Mouse (Mus musculus) kidney, postnatal 14 days (tissue): ENCODE data around the gene Trappc3.
A peak's percentile ranks its signal among the peaks of the same experiment; 100 is the strongest.

Experiments used
- DNase-seq: peaks from one replicate; pipeline ENCODE4 v3.0.0; 2022; ENCODE audit warnings: mixed read lengths

Gene Trappc3

DNA sequence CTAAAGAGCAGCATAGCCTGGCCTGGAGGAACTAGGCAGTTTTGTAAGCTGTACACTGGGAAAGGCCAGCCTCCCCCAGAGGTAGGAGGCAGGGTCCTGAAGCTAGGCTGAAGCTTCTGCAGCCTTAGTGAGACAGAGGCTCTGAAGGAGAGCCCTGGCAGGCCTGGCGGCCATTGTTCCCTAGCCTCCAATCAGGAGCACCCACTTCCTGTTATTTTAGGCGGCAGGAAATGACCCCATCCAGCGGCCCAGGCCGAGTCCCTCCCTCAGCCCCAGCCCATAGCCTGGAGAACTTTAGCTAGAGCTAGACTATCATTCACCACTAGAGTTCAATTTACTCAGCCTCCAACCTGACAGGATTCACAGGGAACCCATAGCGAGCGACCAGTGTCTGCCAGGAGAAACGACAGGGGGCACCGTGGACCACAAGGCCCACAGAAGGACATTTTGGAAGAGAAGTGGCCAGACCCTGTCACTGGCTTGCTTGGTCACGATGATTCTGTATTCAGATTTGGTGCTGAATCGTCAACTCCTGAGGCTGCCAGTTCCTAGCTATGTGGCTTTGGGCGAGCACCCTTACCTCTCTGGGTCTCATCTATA is 10.4 kb upstream of the Trappc3 start:
- DNase-seq = peak; percentile 73

DNA sequence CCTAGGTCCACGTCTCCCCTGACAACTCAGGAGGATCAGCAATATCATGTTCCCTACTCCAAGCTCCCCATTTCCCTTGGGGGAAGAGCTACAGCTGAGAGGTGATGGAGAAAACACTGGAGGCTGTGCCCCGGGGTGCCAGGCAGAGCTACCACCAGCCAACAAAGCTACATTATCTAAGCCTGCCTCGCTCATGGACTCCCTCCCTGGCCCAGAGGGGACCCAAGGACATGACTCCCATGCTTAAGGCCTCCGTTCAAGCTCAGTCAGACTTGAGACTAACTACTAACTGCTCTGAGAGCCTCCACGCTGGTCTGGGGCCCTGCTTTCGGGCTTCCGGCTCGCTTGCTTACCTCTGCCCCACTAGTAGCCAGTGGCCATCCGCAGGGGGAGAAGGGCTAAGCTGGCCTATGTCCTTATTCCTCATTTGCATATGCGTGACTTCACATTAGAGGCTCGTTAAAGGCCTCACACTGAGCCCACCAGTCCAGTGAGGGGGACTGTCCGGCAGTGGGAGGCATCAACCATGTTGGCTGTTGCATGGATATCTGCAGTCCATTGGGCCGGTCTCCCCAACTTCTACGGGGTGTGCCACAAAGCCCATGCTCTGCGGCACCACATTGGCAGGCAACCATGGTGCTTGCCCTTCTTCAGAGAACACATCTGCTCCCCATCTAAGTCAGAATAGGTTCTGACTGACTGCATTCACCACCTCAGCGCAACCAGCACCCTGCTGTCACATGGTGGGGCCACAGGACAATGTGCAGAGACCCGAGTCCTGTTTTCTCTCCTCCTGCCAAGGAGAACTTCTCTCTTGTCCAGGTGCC is 9.5 kb upstream of the Trappc3 start:
- DNase-seq = no peak

DNA sequence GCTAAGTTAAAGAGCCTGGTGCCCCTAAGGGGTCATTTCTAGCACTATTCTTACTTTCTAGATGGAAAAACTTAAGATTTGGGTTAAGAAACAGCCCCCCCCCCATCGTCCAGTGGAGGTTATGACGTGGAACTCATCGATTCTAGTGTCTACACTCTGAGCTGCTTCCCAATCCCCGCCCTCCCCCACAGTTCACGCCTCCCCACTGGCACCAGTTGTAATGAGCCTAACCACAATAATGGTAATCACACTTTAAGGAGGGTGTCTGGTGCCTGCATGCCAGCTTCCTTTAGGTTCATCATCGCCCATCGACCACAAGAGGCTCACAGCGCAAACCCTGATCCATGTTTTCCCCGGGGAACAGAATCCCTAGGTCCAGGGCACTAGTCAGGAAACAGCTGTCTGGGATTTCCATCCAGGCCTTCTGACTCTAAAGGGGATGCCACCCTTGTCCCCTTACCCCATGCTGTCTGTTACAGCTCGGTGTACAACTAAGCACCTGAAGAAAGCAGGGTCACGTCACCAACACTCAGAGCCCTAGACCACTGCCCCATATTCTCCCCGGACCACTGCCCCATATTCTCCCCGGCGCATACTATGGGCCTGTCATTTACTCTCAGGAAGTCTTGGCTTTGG is 8.4 kb upstream of the Trappc3 start:
- DNase-seq = no peak

DNA sequence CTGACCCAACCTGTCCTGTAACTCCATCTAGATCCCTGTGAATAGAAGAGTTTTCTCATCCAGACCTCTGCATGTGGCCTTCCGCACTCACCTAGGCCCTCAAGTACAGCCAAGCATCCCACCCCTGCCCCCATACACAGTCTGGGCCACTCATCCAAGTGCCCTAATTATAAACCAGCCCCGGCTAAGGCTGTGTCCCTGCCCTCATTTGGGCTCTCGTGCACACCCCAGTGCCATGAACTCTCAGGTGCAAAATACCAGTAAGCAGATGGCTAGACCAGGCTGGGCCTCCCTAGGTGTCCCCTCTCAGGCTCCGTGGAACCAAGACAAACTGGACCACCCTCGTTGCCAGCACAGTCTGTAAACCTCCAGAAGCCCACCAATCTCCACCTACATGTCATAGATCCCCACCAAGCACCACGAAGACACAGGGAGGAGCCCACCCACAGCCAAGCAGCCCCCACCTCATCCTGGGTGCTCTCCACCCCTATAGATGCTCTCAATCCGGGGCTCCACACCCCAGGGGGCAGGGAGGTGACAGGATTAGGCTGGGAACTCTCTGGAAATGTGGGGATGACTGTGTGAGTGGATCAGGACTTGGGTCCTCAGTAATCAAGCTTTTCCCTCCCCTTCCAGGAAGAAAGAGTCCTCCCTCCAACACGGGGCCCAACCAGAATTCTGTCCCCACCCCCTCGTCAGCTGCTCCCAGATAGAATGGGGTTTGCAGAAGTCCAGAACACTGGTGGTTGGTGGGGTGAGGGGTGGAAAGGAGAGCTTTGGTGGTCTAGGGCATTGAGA is 7.6 kb upstream of the Trappc3 start:
- peak; percentile 56 for DNase-seq

DNA sequence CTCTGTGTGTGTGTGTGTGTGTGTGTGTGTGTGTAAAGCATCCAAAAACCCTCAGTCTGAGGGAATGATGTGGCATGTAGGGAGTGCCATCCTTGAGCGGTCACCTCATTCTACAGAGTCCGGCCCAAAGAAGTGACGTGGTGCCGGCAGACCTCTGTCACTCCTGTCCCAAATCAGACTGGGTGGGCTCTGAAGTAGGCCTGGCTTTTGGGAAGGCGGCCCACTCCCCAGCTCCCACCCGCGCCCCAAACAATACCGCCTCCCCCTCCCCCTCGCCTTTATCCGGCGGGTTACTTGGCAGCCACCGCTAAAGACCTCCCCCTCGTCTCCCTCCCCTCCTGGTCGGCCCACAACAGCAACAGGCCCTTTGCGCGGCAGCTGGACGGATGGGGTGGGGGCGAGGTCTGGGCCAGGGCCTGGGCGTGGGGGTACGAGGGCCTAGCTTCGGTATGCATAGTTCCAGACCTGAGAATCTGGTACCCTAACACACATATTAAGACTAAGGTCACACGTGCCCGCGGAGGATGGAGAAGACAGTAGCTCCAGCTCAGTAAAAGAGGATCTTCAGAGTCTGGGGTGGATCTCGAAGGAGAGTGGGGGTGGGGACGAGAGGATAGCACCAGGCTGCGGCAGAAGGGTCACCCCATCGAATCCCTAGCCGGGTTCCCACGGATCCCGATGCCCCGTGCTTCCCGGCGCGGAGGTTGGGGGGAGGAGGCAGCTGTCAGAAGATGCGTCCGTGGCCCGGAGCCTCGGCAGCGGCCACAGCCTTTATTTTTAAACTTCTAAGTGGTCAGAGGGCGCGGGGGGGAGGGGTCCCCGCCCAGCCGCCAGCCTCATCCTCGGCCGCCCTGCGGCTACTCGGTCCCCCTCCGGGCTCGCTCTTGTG is 6.8 kb upstream of the Trappc3 start:
- DNase-seq = peak; percentile 69

DNA sequence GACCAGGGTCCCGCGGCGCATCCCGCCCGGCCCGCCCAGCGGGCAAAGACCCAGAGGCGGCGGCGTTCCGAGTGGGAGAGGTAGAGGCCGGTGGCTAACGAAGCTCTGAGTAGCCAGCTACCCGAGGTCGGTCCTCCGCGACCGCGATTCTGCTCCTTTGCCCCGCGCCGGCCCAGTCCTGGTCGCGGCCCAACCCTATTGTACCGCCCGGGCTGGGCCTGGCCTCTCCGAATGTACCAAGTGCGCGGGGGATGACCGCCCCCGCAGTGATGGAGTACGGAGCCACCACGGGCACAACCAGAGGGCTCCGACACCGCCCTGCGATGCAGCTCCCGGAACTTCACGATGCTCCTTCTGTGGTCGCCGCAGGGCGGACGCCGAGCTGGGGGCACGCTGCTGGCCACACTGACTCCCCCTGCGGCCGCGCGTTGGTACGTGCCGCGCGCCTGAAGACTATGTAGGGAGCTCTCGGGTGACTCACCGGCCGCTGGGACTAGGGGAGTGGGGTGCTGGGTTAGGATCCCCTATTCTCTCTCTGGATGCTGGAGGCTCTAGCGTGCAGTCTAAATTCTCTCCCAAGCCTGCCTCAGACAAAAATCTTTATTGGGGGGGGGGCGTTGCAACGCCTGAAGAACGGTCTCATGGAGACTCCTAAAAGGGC is 5.9 kb upstream of the Trappc3 start, which contains the start of gene Map7d1:
Gene Map7d1, minus strand, starts transcription at position 213 of the 661 bp plus-strand sequence.
- peak; percentile 92 for DNase-seq

DNA sequence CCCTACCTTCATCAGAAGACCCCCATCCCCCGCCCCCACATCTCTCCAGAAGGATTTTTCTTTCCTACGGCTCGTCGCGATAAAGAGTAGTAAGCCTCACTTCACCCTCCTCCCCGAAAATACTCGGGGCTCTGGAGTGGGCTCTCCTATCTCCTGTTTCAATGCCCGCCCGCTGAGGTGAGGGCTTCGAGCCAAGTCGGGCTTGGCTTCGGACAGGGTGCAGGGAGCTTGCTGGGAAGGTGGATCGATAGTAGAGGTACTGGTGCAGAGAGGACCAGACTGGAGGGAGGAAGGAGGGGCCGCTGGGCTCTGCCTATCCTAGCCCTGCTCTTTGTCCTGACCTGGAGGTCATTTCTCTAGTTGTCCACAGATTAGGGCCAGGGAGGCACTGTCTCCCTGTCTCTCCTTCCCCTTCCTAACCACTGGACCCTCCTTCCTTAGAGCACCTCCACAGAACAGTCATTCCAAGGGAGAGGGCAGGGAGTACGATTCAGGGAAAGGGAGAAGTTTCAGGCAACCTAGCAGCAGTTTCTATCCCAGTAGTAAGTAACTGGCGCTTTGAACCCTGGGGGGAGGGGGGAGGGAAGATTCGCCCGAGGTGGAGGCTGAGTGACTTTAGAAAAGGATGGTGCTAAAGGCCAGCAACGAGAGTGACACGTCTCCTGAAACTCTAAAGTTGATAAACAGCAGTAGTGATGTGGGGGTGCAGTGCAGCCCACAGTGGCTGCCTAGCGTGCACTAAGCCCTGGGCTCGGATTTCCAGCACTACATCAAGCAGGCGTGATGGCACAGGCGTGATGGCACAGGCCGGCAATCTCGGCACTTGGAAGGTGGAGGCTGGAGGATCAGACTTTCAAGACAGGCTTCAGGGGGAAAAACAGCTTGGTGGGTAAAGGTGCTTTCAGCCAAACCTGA is 4.9 kb upstream of the Trappc3 start:
- peak; percentile 57 for DNase-seq

DNA sequence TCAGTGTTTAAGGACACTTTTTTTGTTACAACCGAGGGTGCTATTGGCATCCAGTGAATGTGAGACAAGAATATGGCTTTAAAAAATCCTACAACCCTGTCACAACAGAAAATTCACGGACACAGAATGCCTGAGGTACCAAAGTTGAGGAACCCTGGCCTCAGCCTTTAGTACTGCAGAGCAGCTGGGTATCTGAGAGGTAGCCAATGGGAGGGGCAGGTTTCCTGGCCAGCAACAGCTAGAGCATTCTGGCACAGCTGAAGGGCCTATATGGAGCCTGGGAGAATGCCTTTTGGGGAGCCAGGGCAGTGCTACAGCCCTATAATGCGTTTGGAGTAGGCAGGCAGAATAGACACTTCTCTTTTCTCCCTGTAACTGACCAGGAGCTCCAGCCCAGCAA is 3.1 kb upstream of the Trappc3 start:
- DNase-seq = no peak

DNA sequence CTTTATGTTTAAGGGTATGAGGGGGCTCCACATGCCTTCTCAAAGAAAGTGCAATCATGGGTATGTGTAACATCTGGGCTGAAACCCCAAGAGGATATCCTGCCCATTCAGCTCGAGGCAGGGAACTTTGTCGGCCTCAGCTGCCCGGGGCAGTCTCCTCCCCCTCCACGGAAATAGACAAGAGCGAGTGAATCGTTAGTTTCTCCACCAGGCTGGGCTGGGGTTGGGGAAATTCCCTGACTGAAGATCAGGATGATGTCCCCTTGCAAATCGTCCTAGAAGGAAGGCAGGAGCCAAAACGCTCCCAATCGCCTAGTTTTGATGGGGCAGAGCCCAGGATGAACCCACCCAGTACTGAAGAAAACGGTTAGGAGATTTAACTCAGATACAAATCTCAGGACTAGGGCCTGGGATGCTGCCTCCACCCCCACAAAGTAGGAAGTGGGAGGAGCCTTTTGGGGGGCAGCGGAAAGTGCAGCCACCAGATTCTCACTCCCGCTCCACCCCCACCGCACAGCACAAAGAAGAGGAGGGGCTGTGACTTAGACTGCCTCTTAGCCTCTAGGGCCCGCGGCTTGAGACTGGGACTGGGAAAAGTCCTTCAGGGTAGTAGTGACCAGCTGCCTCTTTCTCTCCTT is 2.5 kb upstream of the Trappc3 start:
- DNase-seq = peak; percentile 88

DNA sequence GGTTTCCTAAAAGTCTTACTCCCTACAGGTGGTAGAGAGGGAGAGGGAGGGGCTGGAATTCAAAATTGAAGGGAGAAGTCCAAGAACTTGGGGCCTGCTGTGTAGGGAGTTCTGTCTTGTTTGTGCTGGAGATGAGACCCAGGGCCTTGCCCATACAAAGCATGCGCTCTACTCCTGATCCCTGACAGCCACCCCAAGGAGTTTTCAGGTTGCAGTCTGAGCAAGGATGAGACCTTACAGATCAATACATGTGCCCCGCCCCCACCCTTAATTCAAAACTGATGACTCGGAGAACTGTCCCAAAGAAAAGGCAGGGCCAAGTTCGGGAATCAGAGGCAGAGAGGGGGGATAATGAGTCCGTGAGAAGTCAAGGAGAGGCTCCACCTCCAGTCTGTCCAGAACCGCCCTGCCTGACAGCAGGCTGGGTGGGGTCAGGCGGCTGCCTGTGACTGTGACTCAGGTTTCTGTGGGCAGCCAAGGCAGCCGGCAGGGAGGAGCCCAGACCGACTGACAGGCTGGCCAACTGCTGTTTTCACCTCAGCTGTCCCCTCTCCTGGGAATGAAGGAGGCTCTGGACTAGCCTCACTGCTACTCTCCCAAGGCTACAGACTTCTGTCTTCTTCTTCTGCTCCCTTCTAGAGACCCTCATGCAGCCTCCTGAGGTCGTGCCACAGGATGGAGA is 1.5 kb upstream of the Trappc3 start:
- peak; percentile 84 for DNase-seq

DNA sequence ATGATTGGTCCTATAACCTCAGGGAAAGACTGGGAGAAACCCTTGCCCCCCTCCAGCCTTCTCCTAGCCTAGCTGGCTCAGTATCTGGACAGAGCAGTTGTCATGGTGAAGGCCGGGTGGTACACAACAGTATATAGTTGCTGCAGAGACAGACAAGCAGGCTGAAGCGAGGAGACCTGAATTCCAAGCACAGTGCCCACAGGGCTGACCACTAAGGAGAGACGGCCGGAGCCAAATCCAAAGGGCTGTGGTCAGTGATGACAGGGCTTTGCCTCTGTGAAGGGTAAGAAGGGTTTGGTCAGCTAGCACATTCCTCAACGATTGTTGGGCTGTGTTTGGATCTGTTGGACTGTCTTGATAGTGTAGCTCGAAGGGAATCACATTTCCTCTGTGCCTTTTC is 859 bp upstream of the Trappc3 start:
- no peak for DNase-seq

DNA sequence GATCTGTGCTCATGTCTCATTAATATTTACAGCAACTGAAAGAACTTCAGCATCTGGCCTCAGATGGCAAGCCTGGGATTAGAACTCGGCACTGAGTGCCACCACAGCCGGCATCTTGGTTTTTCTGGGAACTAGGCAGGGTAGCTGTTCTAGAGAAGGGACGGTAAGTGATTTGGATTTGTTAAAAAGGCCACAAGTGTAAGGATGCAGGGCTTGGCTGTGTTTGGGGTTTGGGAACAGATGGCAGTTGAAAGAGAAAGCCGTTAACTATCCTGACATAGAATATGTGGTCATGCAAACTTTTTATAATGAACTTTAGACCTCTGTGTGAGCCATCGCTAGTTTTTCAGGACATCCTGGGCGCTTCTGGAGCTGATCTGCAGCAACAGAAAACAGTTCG is 450 bp upstream of the Trappc3 start:
- no peak for DNase-seq

DNA sequence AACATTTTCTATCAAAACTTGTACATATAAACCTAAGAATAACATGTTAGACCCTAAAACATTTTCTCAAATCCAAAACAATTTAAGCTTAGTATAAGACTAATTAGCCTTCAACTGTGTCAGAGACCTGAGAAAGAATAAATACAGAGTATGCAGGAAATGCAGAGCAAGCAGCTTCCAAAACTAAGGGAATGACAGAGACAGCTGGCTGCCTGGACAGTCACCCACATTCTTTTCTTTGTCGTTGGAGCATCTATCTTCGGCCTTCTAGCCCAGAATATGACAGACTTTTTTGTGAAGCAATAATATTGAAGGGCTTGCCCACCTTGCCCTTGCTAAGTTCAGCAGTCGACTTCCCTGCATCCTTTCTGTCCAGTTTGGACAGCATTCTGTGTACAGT is 7.2 kb downstream of the Trappc3 start:
- DNase-seq = no peak

DNA sequence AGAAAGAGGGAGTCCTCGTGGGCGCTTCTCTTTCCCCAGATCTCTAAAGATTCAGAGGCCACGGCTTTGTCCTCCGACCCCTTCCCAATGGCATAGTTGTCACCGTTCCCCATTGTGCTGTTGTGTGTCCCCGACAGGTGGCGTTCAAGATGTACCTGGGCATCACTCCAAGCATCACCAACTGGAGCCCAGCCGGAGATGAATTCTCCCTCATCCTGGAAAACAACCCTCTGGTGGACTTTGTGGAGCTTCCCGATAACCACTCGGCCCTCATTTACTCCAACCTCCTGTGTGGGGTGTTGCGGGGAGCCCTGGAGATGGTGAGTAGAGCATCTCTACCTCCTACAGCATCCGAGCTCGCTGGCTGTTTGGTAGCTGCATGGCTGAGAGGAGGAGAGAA is 11.6 kb downstream of the Trappc3 start:
- DNase-seq = no peak

DNA sequence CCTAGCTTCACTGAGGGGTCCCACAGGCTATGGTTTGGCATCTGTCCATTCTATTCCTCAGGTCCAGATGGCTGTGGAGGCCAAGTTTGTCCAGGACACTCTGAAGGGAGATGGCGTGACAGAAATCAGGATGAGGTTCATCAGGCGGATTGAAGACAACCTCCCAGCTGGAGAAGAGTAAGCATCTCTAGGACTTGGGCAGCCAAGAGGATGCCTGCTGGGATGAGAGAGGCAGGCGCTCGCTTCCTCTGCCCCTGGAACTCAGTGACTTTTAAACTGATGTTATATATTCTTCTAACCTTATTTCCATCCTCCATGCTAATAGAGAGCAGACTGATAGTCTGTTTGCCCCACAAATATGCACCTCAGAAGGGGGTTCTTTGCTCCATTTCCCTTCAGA is 13.0 kb downstream of the Trappc3 start:
- no peak for DNase-seq

DNA sequence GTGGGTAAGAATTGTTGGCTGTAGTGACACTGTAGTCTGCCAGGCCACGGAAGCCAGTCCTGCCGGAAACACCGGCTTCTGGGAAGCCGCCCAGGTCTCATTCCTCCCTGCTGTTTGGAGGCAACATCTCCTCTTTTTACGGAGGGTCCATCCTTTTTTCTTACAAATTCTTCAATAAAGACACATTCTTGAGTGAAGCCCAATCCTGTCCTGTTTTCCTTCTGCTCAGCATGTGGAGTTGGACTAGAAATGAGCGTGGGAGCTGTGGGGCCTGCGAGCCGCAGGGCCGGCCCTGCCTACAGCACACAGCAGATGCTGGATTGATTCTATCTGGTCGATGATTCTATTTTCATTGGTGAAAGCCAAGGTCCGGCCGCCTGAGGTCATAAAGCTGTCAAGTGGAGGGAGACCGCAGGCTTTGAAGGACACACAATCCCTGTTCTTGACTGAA is 13.6 kb downstream of the Trappc3 start:
- DNase-seq = peak; percentile 56

DNA sequence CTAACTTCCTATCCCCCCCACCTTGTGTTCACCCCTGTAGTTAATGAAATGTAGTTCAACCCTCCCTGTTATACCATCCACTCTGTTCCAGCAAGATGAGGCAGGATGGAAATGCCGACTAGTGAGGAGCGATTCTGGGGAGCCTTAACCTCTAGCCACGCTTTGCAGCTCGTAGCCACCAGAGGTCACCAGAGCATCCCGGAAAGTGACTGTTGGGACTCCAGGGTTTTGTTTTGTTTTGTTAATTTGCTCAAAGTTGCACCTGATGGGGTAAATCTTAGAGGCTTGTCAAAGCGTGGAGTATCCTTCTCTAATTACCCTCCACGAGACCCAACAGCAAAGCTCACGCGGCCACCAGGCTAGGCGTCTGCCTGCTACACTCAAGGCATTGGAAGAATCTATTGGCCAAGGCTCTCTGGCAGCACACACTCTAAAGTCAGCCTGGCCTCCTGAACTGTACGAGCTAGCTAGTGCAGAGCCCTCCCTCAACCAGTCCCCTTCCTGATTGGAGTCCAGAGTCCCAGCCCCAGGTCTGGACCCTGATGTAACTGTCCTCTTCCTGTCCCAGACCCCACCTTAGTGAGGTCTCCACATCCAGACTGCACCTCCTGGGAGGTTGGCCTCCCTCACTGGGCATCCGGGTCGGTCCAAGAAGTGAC is 15.9 kb downstream of the Trappc3 start:
- peak; percentile 59 for DNase-seq

DNA sequence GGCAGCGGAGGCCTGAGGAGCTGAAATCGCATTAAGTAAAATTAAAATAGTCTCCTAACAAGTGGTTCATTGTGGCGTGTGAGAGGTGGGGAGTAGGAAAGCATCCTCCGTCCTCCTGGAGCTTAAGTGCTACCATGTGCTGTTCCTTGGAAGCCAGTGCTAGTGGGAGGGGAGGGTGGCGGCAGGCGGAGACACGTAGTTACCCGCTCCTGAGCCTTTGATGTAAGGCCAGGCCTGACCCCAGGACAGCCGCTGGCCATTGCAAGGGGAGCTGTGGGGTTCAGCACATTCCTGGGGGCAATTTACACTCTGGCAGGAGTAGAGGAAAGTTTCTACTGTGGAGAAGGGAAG is 16.4 kb downstream of the Trappc3 start:
- DNase-seq = no peak

DNA sequence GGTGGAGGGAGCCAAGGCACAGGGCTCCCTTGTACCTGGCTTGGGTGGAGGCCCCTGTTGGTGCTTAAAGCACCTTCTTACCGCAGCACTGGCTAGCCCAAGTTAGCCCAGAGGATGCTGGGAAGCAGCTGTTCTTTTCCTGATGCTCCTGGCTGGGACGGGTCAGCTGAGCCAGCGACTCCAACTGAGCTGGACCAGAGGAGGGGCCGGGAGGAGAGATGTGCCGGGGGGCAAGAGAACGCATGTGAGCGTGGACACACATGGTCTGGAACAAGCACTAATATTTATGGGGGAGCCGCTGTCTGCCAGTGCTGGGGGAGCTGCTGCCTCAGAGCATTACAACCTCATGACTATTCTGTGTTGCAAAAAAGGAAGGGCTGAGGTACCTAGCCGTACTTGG is 16.8 kb downstream of the Trappc3 start:
- DNase-seq = no peak
